Mouse (Mus musculus) erythroblast, adult 5-6 weeks (primary cell): ENCODE data around the gene Rmdn2. TPM values are rescaled to one million over a fixed set of nuclear protein-coding genes. Genes with fewer than 3 reads are reported as not detected.

Source experiments
- ATAC-seq: replicated peaks from 2 replicates; pipeline ENCODE4 v1.8.0; 2016; ENCODE audit warnings: moderate number of reproducible peaks, mild to moderate bottlenecking, moderate TSS enrichment, inconsistent platforms; ENCODE audit not compliant: poor library complexity, low FRiP score, severe bottlenecking
- total RNA-seq, 2 experiments: library from RNA; stranded (forward) in 1 of 2; stranded (reverse) in 1 of 2; fragments of 150-400 nt in 1 of 2; fragments of 200-764, 138-1000 nt in 1 of 2; gene quantifications; 2 replicates each; pipeline versions ENCODE4 v1.2.3 to v1.2.4; 2015 to 2017; ENCODE audit warnings: low replicate concordance in 2 of 2

The Rmdn2 gene
- total RNA-seq, 2 experiments from 2014 or later, result 0.68 TPM; not detected in 1

DNA sequence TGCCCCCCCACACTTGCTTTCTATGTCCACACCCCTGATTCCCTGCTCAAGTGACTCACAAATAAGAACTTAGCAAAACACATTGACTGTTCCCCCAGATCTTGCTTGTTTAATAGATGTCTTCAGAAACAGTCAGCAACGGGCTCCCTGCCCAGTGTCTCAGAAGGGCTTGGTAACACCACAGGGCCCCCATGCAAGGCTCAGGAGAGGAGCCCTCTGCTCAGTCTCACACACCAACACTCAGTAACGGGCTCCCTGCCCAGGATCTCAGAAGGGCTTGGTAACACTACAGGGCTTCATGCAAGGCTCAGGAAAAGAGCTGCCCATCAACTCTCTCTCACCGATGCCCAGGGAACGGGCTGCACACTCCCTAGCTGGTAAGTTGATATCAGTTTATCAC, 83.4 kb downstream of the Rmdn2 start:
- no peak for ATAC-seq

- ATAC-seq, result no peak
These were observed 83.9 kb downstream of the Rmdn2 start for GRCm38 (mm10) chr17:79695541-79695940.

- ATAC-seq, result no peak
These were observed 87.5 kb downstream of the Rmdn2 start for GRCm38 (mm10) chr17:79699197-79699596.

GRCm38 (mm10) chr17:79700871-79701270, 89.2 kb downstream of the Rmdn2 start:
- no peak for ATAC-seq

- no peak for ATAC-seq
These were observed 94.2 kb downstream of the Rmdn2 start for GRCm38 (mm10) chr17:79705671-79706455.

- no peak for ATAC-seq
These were observed 96.5 kb downstream of the Rmdn2 start for GRCm38 (mm10) chr17:79708168-79708567.

- no peak for ATAC-seq
These were observed 98.1 kb downstream of the Rmdn2 start for GRCm38 (mm10) chr17:79709718-79710117.

GRCm38 (mm10) chr17:79710246-79710842, 98.7 kb downstream of the Rmdn2 start:
- ATAC-seq, result no peak

GRCm38 (mm10) chr17:79711944-79712343, 100.3 kb downstream of the Rmdn2 start:
- ATAC-seq, result no peak

DNA sequence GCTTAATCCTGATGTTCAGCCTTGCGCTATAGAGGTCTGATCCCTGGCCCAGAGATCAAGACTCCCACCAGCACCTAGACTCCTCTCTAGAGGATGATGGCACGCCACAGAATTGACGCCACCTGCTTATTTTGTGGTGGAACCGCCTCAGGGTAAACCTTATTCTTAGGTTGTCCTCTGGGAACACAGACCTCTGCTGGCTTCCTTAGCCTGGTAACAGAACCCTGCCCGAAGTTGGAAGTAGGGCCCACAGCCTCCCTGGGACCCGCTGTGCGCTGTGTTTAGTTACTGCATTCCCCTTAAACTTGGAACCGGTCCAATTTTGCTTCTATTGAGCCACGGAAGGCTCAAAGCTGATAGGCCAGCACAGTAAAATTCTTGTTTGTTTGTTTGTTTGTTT, 100.9 kb downstream of the Rmdn2 start:
- ATAC-seq, result no peak

GRCm38 (mm10) chr17:79713276-79713642, 101.6 kb downstream of the Rmdn2 start:
- no peak for ATAC-seq

- no peak for ATAC-seq
These were observed 102.1 kb downstream of the Rmdn2 start for GRCm38 (mm10) chr17:79713643-79714367.

DNA sequence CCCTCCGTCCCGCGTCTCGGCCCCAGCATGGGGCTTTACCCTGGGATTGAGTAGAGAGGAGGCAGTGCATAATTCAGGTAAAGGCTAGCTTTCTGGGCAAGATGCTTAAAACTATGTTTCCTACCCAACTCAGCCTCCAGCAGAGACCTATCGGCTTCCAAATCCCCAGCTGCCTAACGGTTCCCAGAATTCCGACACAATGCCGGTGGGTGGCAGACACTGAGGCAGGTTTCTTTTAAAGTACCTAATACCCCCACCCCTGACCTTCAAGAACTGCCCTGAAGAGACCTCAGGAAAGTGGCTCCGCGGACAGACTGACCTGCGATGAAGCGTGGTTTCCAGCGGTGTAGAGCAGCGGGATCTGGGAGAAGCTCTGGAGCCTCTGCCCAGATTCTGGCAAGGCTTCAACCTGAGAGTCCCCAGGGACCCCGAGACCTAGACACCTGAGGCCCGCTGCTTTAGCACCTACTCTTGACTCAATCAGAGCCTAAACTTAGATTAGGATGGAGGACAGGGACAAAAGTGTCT, 102.8 kb downstream of the Rmdn2 start:
- no peak for ATAC-seq

- no peak for ATAC-seq
These were observed 103.4 kb downstream of the Rmdn2 start, which contains the start of gene Cyp1b1 for GRCm38 (mm10) chr17:79714931-79715637. Gene Cyp1b1, minus strand, starts transcription at chr17:79715061.

DNA sequence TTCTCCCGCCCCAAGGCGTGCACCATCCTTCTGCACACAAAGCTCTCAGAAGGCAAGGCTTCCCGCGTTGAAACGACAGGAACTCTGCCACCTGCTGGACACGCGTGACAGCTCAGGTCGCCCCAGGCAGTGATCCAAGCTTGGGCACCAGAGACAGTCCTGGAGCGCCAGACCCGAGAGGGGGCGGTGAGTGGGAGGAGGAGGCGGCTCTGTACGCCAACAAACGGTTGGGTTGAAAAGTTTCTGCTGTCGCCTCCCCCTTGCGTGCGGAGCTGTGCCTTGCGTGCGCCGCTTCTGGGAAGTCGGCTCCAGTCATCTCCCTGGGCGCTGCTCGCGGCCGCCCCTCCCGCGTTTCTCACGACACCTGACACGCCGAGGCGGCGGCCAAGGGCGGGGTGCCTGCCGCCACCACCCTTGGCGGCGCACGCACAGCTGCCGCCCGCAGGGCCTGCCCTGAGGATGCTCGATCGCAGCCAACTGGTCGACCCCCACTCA, 104.0 kb downstream of the Rmdn2 start:
- no peak for ATAC-seq

GRCm38 (mm10) chr17:79720681-79721080, 109.0 kb downstream of the Rmdn2 start:
- no peak for ATAC-seq

DNA sequence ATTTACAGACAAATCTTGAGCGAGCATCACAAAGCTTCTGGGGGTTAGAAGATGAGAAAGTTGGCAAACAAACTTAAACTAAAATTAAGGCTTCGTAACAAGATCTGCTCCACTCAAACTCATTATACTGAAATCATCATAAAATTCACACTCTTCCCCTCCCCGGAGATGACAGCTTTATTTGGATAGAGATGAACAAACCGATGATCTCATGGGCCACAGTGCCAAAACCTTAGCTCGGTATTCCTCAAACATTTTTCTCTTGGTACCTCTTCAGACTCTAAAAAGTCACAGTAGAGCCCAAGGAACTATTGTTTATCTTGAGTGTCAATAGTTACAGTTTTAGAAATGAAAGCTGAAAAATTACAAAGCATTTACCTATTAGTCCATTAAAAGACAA, 115.0 kb downstream of the Rmdn2 start:
- no peak for ATAC-seq

GRCm38 (mm10) chr17:79728053-79728584, 116.5 kb downstream of the Rmdn2 start:
- ATAC-seq, result no peak
